Mouse (Mus musculus): ENCODE results near the gene Olfr101. TPM values are rescaled to one million over a fixed set of nuclear protein-coding genes. Genes with fewer than 3 reads are reported as not detected.

Gene Olfr101
- polyA plus RNA-seq (2015; fragmentation: Nextera tagmentation; extraction: Ambion mirVana): not detected in 2 replicates

- Histone ChIP-seq H3K4me3 (replicated peaks) (no peak within 1 kb of the TSS), H3K9me3 (replicated peaks) (no peaks in the 10 kb centered on the region), H3K4me1 (no peaks in the 10 kb centered on the region), H3K4me2 (no peak within 1 kb of the TSS), H3K27me3 (no peaks in the 10 kb centered on the region), H3K9ac (no peak within 1 kb of the TSS), H3K36me3 (no peaks in the 10 kb centered on the region), H3K27ac (no peak within 1 kb of the TSS)
- ATAC-seq (replicated peaks; ENCODE audit: low FRiP score): no peak
- 87% methylated on average over 4 of the region's 4 CpGs for WGBS
Measured at GRCm38 (mm10) chr17:37304213-37304612, at the start of gene Olfr101. Olfr101 (minus strand) TSS chr17:37304313.

DNA sequence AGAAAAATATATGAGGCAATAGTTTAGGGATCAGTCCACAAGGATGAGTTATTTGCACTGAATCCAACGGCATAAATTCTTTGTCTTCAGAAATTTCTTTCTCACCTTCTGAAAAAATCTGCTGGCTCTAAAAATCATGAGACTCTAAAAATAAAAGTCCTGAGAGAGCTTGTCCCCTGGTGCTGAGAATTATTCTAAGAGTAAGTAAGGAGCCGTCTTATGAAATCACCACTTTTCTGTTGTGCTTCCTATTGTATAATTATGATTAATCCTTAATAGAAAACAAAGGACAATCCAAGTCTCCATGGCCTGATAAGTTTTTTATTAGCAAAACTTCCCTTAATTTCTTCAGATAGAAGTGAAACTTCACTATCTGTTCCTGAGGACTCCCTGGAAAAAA, 35.5 kb upstream of the Olfr101 start, which contains the start of gene Olfr103:
Gene Olfr103 (minus strand): TSS at position 101 of the 400 bp plus-strand sequence.
- Histone ChIP-seq H3K4me2 (no peak within 1 kb of the TSS), H3K27me3 (no peaks in the 10 kb centered on the region), H3K36me3 (no peaks in the 10 kb centered on the region), H3K9ac (no peak within 1 kb of the TSS), H3K27ac (no peak within 1 kb of the TSS), H3K9me3 (replicated peaks) (no peaks in the 10 kb centered on the region), H3K4me3 (replicated peaks) (no peak within 1 kb of the TSS), H3K4me1 (no peaks in the 10 kb centered on the region)
- ATAC-seq (replicated peaks; ENCODE audit: low FRiP score): no peak
- WGBS: 84% methylated on average over 2 of the region's 2 CpGs

GRCm38 (mm10) chr17:37316954-37317353, 12.8 kb upstream of the Olfr101 start, which contains the start of gene Olfr102:
Olfr102 (minus strand) TSS chr17:37317054.
- no peak for ATAC-seq (replicated peaks; ENCODE audit: low FRiP score)
- no peaks in the 10 kb centered on the region for H3K4me1 ChIP-seq
- H3K4me3 ChIP-seq (replicated peaks): no peak within 1 kb of the TSS
- no peak within 1 kb of the TSS for H3K4me2 ChIP-seq
- H3K9ac ChIP-seq: no peak within 1 kb of the TSS
- H3K27me3 ChIP-seq: no peaks in the 10 kb centered on the region
- no peaks in the 10 kb centered on the region; the same call in 1 of the 2 replicates for H3K9me3 ChIP-seq (replicated peaks)
- H3K27ac ChIP-seq: no peak within 1 kb of the TSS
- H3K36me3 ChIP-seq: no peaks in the 10 kb centered on the region

DNA sequence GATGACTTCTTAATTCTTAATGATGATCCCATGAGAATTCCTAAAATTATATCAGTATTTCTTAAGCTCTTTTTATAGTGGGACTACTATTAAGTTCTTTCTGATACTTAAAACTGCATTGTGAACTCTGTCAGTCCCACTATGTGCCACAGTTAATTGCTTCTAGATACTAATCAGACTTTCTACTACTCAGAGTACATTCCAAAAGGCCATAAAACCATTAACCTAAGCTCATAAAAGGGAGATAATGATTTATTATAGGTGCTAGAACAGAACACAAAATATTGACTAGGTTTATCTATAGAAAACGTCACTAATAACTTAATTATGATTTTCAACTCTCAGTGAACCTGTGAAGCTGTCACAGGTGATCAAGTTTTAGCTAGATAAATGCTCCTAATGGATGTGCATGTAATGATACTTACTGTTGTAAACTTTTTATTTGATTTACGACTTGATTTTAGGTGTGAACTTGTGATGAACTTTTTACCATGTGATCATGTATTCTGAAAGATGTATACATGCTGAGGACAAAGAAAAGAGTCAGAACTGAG, 6.1 kb upstream of the Olfr101 start:
- Histone ChIP-seq H3K9me3 (replicated peaks) (no peaks in the 10 kb centered on the region), H3K36me3 (no peaks in the 10 kb centered on the region), H3K27me3 (no peaks in the 10 kb centered on the region), H3K4me3 (replicated peaks) (no peak overlapping the region), H3K27ac (no peak overlapping the region), H3K9ac (no peak overlapping the region), H3K4me2 (no peak overlapping the region), H3K4me1 (no peaks in the 10 kb centered on the region)
- no peak for ATAC-seq (replicated peaks; ENCODE audit: low FRiP score)
- 40% methylated on average over 2 of the region's 2 CpGs for WGBS

DNA sequence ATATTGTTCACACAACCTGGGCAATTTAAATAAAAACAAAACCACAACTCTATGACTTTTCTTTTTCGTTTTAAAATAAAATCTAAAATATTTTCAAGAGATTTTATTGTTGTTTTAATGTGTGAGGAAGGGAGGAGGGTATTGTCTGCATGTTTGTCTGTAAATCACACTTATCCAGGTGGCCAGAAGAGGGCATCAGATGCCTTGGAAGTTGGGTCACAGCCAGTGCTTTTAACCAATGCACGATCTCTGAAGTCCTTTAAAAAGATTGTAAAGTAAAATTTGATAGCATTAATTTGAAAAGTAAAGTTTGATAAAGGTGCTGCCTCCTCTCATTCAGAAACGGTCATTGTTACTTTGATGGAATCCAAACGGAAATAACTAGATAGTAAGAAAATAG, 4.4 kb upstream of the Olfr101 start:
- 31% methylated on average over 4 of the region's 4 CpGs for WGBS
- no peak for ATAC-seq (replicated peaks; ENCODE audit: low FRiP score)
- H3K4me2 ChIP-seq: no peak overlapping the region
- no peak overlapping the region for H3K4me3 ChIP-seq (replicated peaks)
- no peaks in the 10 kb centered on the region for H3K9me3 ChIP-seq (replicated peaks)
- no peak overlapping the region for H3K9ac ChIP-seq
- no peaks in the 10 kb centered on the region for H3K4me1 ChIP-seq
- H3K27me3 ChIP-seq: no peaks in the 10 kb centered on the region
- no peaks in the 10 kb centered on the region for H3K36me3 ChIP-seq
- no peak overlapping the region for H3K27ac ChIP-seq

GRCm38 (mm10) chr17:37283360-37283759, 20.8 kb downstream of the Olfr101 start, which contains the start of gene Olfr99:
Olfr99 (minus strand) TSS chr17:37283460.
- Histone ChIP-seq H3K27ac (no peak within 1 kb of the TSS), H3K4me2 (no peak within 1 kb of the TSS), H3K36me3 (no peaks in the 10 kb centered on the region), H3K27me3 (no peaks in the 10 kb centered on the region), H3K9me3 (replicated peaks) (no peaks in the 10 kb centered on the region), H3K4me1 (no peaks in the 10 kb centered on the region), H3K4me3 (replicated peaks) (no peak within 1 kb of the TSS), H3K9ac (no peak within 1 kb of the TSS)
- ATAC-seq (replicated peaks; ENCODE audit: low FRiP score): no peak
- 80% methylated on average over 1 of the region's 1 CpGs for WGBS

GRCm38 (mm10) chr17:37280331-37280730, 23.8 kb downstream of the Olfr101 start:
- Histone ChIP-seq H3K9me3 (replicated peaks) (no peaks in the 10 kb centered on the region), H3K27me3 (no peaks in the 10 kb centered on the region), H3K36me3 (no peaks in the 10 kb centered on the region), H3K27ac (no peak overlapping the region), H3K9ac (no peak overlapping the region), H3K4me2 (no peak overlapping the region), H3K4me3 (replicated peaks) (no peak overlapping the region), H3K4me1 (no peaks in the 10 kb centered on the region)
- 76% methylated on average over 1 of the region's 1 CpGs for WGBS
- ATAC-seq (replicated peaks; ENCODE audit: low FRiP score): no peak

DNA sequence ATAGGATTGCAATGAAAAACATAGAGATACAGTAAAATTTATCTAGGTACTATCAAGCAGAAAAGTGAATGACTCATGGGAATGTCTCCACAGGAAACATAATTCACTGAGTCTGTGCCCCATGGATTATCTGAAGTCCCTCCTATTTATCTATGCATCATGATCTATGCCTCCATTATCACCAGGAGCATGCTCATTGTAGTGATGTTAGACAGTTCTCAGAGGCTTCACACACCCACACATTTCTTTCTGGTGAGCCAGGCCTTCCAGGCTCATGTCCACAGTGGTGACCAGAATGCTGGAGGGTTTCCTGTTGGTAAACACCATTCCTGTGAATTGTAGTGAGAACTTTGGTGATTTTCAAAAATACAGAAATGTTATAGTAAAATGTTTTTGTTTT, 27.5 kb downstream of the Olfr101 start:
- no peaks in the 10 kb centered on the region for H3K9me3 ChIP-seq (replicated peaks)
- no peaks in the 10 kb centered on the region for H3K4me1 ChIP-seq
- H3K27me3 ChIP-seq: no peaks in the 10 kb centered on the region
- H3K27ac ChIP-seq: no peak overlapping the region
- H3K36me3 ChIP-seq: no peaks in the 10 kb centered on the region
- H3K4me3 ChIP-seq (replicated peaks): no peak overlapping the region
- H3K4me2 ChIP-seq: no peak overlapping the region
- H3K9ac ChIP-seq: no peak overlapping the region
- ATAC-seq (replicated peaks; ENCODE audit: low FRiP score): no peak

DNA sequence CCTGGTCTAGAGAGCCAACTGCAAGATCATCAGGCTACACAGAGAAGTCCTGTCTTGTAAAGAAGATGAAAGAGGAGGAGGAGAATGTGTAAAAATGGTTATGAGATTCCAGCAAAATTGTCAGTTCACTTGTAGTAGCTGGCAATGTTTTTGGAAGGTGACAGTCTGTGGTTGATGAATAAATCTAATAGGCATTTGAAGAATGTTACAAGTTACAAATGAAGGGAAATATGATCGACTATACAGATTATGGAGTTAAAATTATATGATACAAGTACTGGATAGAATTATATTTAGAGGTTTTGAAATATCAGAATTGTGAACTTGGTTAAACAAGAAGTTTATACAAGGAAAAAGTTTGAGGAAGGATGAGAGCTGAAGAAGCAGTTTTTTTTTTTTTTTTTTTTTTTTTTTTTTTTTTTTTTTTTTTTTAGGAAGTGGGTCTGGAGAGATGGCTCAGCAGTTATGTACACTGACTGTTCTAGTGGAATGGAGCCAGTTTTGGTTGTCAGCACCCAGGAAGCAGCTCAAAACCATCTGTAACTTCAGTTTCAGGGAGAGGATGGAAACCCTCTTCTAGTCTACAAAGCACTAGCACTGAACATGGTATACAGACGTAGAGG, 28.4 kb downstream of the Olfr101 start:
- H3K4me2 ChIP-seq: no peak overlapping the region
- H3K4me3 ChIP-seq (replicated peaks): no peak overlapping the region
- 71% methylated on average over 2 of the region's 2 CpGs for WGBS
- no peak for ATAC-seq (replicated peaks; ENCODE audit: low FRiP score)
- no peak overlapping the region for H3K9ac ChIP-seq
- H3K27me3 ChIP-seq: no peaks in the 10 kb centered on the region
- H3K4me1 ChIP-seq: no peaks in the 10 kb centered on the region
- H3K9me3 ChIP-seq (replicated peaks): no peaks in the 10 kb centered on the region
- no peak overlapping the region for H3K27ac ChIP-seq
- no peaks in the 10 kb centered on the region for H3K36me3 ChIP-seq

GRCm38 (mm10) chr17:37270702-37271092, 33.4 kb downstream of the Olfr101 start:
- no peaks in the 10 kb centered on the region for H3K9me3 ChIP-seq (replicated peaks)
- H3K27ac ChIP-seq: no peak overlapping the region
- H3K27me3 ChIP-seq: no peaks in the 10 kb centered on the region
- H3K9ac ChIP-seq: no peak overlapping the region
- peak overlapping the region; percentile 55 for H3K4me3 ChIP-seq (replicated peaks)
- no peaks in the 10 kb centered on the region for H3K36me3 ChIP-seq
- peaks cover 4% of the 10 kb centered on the region; the same call in 1 of the 2 replicates for H3K4me1 ChIP-seq
- peak; percentile 31 for ATAC-seq (replicated peaks; ENCODE audit: low FRiP score)
- peak overlapping the region; percentile 94 for H3K4me2 ChIP-seq
- WGBS: 60% methylated on average over 8 of the region's 8 CpGs

GRCm38 (mm10) chr17:37270058-37270701, 33.9 kb downstream of the Olfr101 start, which contains the start of gene H2-M3:
H2-M3 (plus strand) TSS chr17:37270220.
- H3K4me2 ChIP-seq: peak within 1 kb of the TSS; percentile 94
- no peaks in the 10 kb centered on the region for H3K27me3 ChIP-seq
- peaks cover 4% of the 10 kb centered on the region; the same call in 1 of the 2 replicates for H3K4me1 ChIP-seq
- H3K36me3 ChIP-seq: no peaks in the 10 kb centered on the region
- peak; percentile 99 for ATAC-seq (replicated peaks; ENCODE audit: low FRiP score)
- 0 out of 2 replicates have a peak within 1 kb of the TSS, but pooled peaks have one; percentile 26 for H3K9ac ChIP-seq
- WGBS: 2% methylated on average over 26 of the region's 26 CpGs
- H3K27ac ChIP-seq: no peak within 1 kb of the TSS
- peak within 1 kb of the TSS; percentile 55 for H3K4me3 ChIP-seq (replicated peaks)
- H3K9me3 ChIP-seq (replicated peaks): no peaks in the 10 kb centered on the region

- no peak within 1 kb of the TSS for H3K9ac ChIP-seq
- no peak within 1 kb of the TSS for H3K4me3 ChIP-seq (replicated peaks)
- 82% methylated on average over 1 of the region's 1 CpGs for WGBS
- H3K27me3 ChIP-seq: no peaks in the 10 kb centered on the region
- no peak within 1 kb of the TSS for H3K27ac ChIP-seq
- no peaks in the 10 kb centered on the region for H3K36me3 ChIP-seq
- no peak within 1 kb of the TSS for H3K4me2 ChIP-seq
- H3K9me3 ChIP-seq (replicated peaks): no peaks in the 10 kb centered on the region
- H3K4me1 ChIP-seq: no peaks in the 10 kb centered on the region
- no peak for ATAC-seq (replicated peaks; ENCODE audit: low FRiP score)
Measured at GRCm38 (mm10) chr17:37263626-37264025, 40.5 kb downstream of the Olfr101 start, which contains the start of gene Olfr98. Olfr98 (minus strand) TSS chr17:37263749.

All from kidney, embryonic 15.5 days (tissue).